23 mouse cellular contexts compared by ENCODE assay signal in genomic region chr10:67213720-67214119, GRCm38 (mm10).
DNase-seq lines count a peak whose midpoint lies in the region; ATAC-seq lines count a peak whose summit lies in the region.
"Had no signal": no experiment of that assay in that cellular context is flagged by ENCODE, and none has a peak within 500 bp of the region (broad histone marks: within the 10 kb centered on the region; RNA-seq: fewer than 3 reads in every experiment).

No protein-coding gene starts in this region.

- no peak for DNase-seq in hindbrain, embryonic 14.5 days (ENCODE audit: low spot score)
- peak; percentile 27 for DNase-seq in lung, postnatal 36 days
- DNase-seq in lung, postnatal 25 days (ENCODE audit: low spot score): no peak
- peak; percentile 12 for DNase-seq in ZHBTc4 (ENCODE audit: low read depth, low spot score)
- DNase-seq in retina, embryonic 14.5 days (ENCODE audit: low spot score): peak; percentile 8
- DNase-seq in urinary bladder, postnatal 36 days (ENCODE audit: low spot score in 2 of 2): no peak
- DNase-seq in urinary bladder, adult 2 months (ENCODE audit: low spot score): no peak
- DNase-seq: adrenal gland, adult 8-10 months; adrenal gland, postnatal 36 days; cerebellum, adult 11 months; cerebellum, adult 8-10 months; cerebellum, postnatal 14 days; embryo, embryonic 11 days; gastrocnemius, postnatal 36 days; heart, adult 18-20 months; heart, postnatal 10 days had no signal

- H3K27me3 ChIP-seq in hindbrain, embryonic 13.5 days: no peaks in the 10 kb centered on the region
- H3K27me3 ChIP-seq in hindbrain, embryonic 14.5 days (ENCODE audit: control insufficient read depth, insufficient read depth, low read length): no peaks in the 10 kb centered on the region
- H3K27me3 ChIP-seq: embryonic facial prominence, embryonic 12.5 days; forebrain, embryonic 13.5 days; hindbrain, embryonic 15.5 days; Patski had no signal

- H3K27ac ChIP-seq in hindbrain, embryonic 13.5 days: 0 out of 2 replicates have a peak overlapping the region, but pooled peaks have one; percentile 8
- H3K27ac ChIP-seq in hindbrain, embryonic 14.5 days: no peak overlapping the region
- H3K27ac ChIP-seq: embryonic facial prominence, embryonic 12.5 days; forebrain, embryonic 13.5 days; heart, embryonic 10.5 days; hindbrain, embryonic 15.5 days had no signal

- H3K9ac ChIP-seq in hindbrain, embryonic 13.5 days: no peak overlapping the region
- no peak overlapping the region for H3K9ac ChIP-seq in hindbrain, embryonic 14.5 days
- H3K9ac ChIP-seq: embryonic facial prominence, embryonic 12.5 days; forebrain, embryonic 13.5 days; hindbrain, embryonic 15.5 days had no signal

- no peak overlapping the region for H3K4me3 ChIP-seq in hindbrain, embryonic 13.5 days
- no peak overlapping the region for H3K4me3 ChIP-seq in hindbrain, embryonic 14.5 days (replicated peaks; ENCODE audit: low read length)
- H3K4me3 ChIP-seq: embryonic facial prominence, embryonic 12.5 days; forebrain, embryonic 13.5 days; heart, embryonic 10.5 days; hindbrain, embryonic 15.5 days had no signal

- H3K9me3 ChIP-seq in hindbrain, embryonic 13.5 days: no peaks in the 10 kb centered on the region
- H3K9me3 ChIP-seq in hindbrain, embryonic 14.5 days (ENCODE audit: control insufficient read depth, low read length): no peaks in the 10 kb centered on the region
- H3K9me3 ChIP-seq: embryonic facial prominence, embryonic 12.5 days; forebrain, embryonic 13.5 days; G1E; heart, embryonic 10.5 days; hindbrain, embryonic 15.5 days had no signal

- no peak for ATAC-seq in hindbrain, embryonic 13.5 days (ENCODE audit: low FRiP score)
- no peak for ATAC-seq in hindbrain, embryonic 14.5 days (ENCODE audit: low FRiP score)
- ATAC-seq: forebrain, embryonic 13.5 days; Patski had no signal

- WGBS in hindbrain, embryonic 13.5 days: 38% methylated on average over 1 of the region's 1 CpGs
- WGBS in hindbrain, embryonic 14.5 days: 30% methylated on average over 1 of the region's 1 CpGs

- H3K4me1 ChIP-seq in hindbrain, embryonic 13.5 days (replicated peaks): peaks cover 12% of the 10 kb centered on the region
- H3K4me1 ChIP-seq in hindbrain, embryonic 14.5 days (replicated peaks; ENCODE audit: control insufficient read depth, insufficient read depth, low read length): no peaks in the 10 kb centered on the region
- H3K4me1 ChIP-seq: hindbrain, embryonic 15.5 days had no signal

- no peak overlapping the region for H3K4me2 ChIP-seq in hindbrain, embryonic 13.5 days
- no peak overlapping the region for H3K4me2 ChIP-seq in hindbrain, embryonic 14.5 days (replicated peaks)
- H3K4me2 ChIP-seq: embryonic facial prominence, embryonic 12.5 days; forebrain, embryonic 13.5 days; hindbrain, embryonic 15.5 days had no signal

- H3K36me3 ChIP-seq in hindbrain, embryonic 13.5 days: peaks cover 3% of the 10 kb centered on the region
- peaks cover 14% of the 10 kb centered on the region for H3K36me3 ChIP-seq in hindbrain, embryonic 14.5 days (replicated peaks; ENCODE audit: control insufficient read depth, insufficient read depth)
- H3K36me3 ChIP-seq: embryonic facial prominence, embryonic 12.5 days; hindbrain, embryonic 15.5 days had no signal

Comparison
In these comparisons a context has a peak if more than half of its experiments do, and no peak if none do; other contexts are left out.
1. DNase-seq: peak in lung, postnatal 36 days (single experiment), ZHBTc4 (single experiment) and retina, embryonic 14.5 days (single experiment); none in hindbrain, embryonic 14.5 days (single experiment), lung, postnatal 25 days (single experiment), urinary bladder, postnatal 36 days (0 of 2) and urinary bladder, adult 2 months (single experiment).